Mouse (Mus musculus) embryonic facial prominence, embryonic 13.5 days (tissue): ENCODE results near the gene Sstr4. TPM values are rescaled to one million over a fixed set of nuclear protein-coding genes. Genes with fewer than 3 reads are reported as not detected.

Experiments
- ATAC-seq: fragments of 200-750 bp; cut with Nextera tagmentation; 2 replicates; pipeline ENCODE4 v1.8.0; 2017; ENCODE audit warnings: low read depth; ENCODE audit not compliant: insufficient number of reproducible peaks, insufficient read depth, low FRiP score, low TSS enrichment
- H3K27ac ChIP-seq: fragments of 300-500 bp; sonication (generic); 2 replicates; pipeline ENCODE4 v1.5.1; 2015; ENCODE audit warnings: moderate library complexity, mild to moderate bottlenecking, inconsistent platforms
- H3K27me3 ChIP-seq: fragments of 300-500 bp; sonication (generic); 2 replicates; pipeline ENCODE4 v1.6.1; 2015; ENCODE audit warnings: mild to moderate bottlenecking, inconsistent platforms
- H3K36me3 ChIP-seq: fragments of 300-500 bp; sonication (generic); 2 replicates; pipeline ENCODE4 v1.6.1; 2015; ENCODE audit warnings: mild to moderate bottlenecking, inconsistent platforms
- H3K4me1 ChIP-seq: fragments of 300-500 bp; sonication (generic); 2 replicates; pipeline ENCODE4 v1.6.1; 2015; ENCODE audit warnings: inconsistent platforms
- H3K4me2 ChIP-seq: fragments of 300-500 bp; sonication (generic); 2 replicates; pipeline ENCODE4 v1.6.1; 2015; ENCODE audit warnings: moderate library complexity, mild to moderate bottlenecking, inconsistent platforms
- H3K4me3 ChIP-seq: fragments of 300-500 bp; sonication (generic); 2 replicates; pipeline ENCODE4 v1.5.1; 2015; ENCODE audit warnings: mild to moderate bottlenecking, inconsistent platforms
- H3K9ac ChIP-seq: fragments of 300-500 bp; sonication (generic); 2 replicates; pipeline ENCODE4 v1.6.1; 2015; ENCODE audit warnings: mild to moderate bottlenecking, inconsistent platforms
- H3K9me3 ChIP-seq: fragments of 300-500 bp; sonication (generic); 2 replicates; pipeline ENCODE4 v1.6.1; 2016; ENCODE audit warnings: inconsistent platforms
- WGBS: fragments of 180-500 bp; shearing (Covaris S2); methylation state at CpG from one replicate; pipeline ENCODE4 v1.1.7; 2015; ENCODE audit warnings: mixed read lengths; 5-methylcytosine and 5-hydroxymethylcytosine counted together
- polyA plus RNA-seq: library from polyadenylated mRNA; unstranded; fragments of >200 nt; fragmentation: Nextera tagmentation; extraction: Ambion mirVana; gene quantifications from 2 replicates; pipeline ENCODE4 v1.2.1, GENCODE M21; 2015

Gene Sstr4
- polyA plus RNA-seq, 1 experiment from 2014 or later = 2.0 TPM

DNA sequence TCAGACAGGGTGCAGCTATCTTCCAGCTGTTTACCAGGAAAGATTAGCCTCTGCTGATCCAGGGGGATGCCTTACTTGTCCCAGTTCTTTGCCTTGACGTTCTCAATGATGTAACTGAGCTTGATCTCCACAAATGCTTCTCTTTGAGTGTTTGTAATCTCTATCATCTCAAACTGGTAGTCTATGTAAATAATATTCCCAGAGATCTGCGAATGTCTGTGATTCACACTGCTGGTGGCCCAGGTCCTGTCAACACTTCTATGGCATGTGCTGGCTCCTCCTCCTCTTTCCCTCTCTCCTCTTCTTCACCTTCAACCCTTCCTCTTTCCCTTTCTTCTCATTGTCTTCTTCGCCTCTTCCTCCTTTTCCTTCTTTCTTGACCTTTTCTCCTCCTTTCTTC, 24.0 kb downstream of the Sstr4 start:
- no peak overlapping the region for H3K27ac ChIP-seq
- no peak overlapping the region for H3K4me2 ChIP-seq
- 70% methylated on average over 3 of the region's 3 CpGs for WGBS
- H3K9ac ChIP-seq = no peak overlapping the region
- no peaks in the 10 kb centered on the region for H3K36me3 ChIP-seq
- no peaks in the 10 kb centered on the region for H3K27me3 ChIP-seq
- no peaks in the 10 kb centered on the region for H3K9me3 ChIP-seq
- H3K4me1 ChIP-seq = no peaks in the 10 kb centered on the region; the same call in 1 of the 2 replicates
- no peak for ATAC-seq
- H3K4me3 ChIP-seq = no peak overlapping the region

DNA sequence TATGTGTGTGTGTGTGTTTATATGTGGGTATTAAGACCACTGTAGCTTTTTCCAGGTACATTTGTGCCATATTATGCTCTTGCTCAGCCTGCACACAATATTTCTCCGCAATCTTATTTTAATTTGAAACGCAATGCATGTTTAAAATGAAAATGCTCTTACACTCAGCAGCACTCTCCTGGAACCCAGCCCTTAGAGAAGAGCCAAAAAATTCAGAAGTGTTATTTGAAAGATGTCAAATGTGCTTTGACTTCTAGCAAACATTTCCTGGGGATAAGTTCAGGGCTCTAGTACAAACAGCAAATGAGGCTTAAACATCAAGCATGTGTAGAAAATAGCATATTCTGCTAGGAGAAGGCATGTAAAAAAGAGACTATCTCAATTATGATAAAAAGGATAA, 24.6 kb downstream of the Sstr4 start:
- ATAC-seq = no peak
- Histone ChIP-seq H3K4me1 (no peaks in the 10 kb centered on the region; the same call in 1 of the 2 replicates), H3K4me3 (no peak overlapping the region), H3K4me2 (no peak overlapping the region), H3K9ac (no peak overlapping the region), H3K9me3 (no peaks in the 10 kb centered on the region), H3K27ac (no peak overlapping the region), H3K36me3 (no peaks in the 10 kb centered on the region), H3K27me3 (no peaks in the 10 kb centered on the region)
- WGBS = 85% methylated on average over 2 of the region's 2 CpGs

DNA sequence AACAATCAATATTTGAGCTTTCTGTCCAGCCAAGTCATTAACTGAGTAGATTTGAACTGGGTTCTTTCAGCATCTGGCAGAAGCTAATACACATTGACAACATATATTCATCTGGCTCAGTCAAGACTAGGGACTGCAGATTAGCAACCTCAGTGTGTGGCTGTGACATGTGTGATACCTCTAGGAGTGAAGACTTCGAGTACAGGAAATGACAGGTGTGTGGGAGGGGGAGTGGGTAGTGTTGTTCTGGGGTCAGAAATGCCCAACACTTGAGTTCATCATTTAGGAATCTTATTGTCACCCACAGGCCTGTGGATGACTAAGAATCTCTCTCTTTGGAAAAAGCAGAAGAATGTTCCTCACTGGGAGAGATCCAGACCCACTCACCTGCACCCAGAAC, 26.0 kb downstream of the Sstr4 start:
- no peaks in the 10 kb centered on the region; the same call in 1 of the 2 replicates for H3K4me1 ChIP-seq
- no peaks in the 10 kb centered on the region for H3K27me3 ChIP-seq
- WGBS = 56% methylated on average over 1 of the region's 1 CpGs
- H3K27ac ChIP-seq = no peak overlapping the region
- H3K4me2 ChIP-seq = no peak overlapping the region
- no peaks in the 10 kb centered on the region for H3K36me3 ChIP-seq
- ATAC-seq = no peak
- no peak overlapping the region for H3K4me3 ChIP-seq
- H3K9ac ChIP-seq = no peak overlapping the region
- no peaks in the 10 kb centered on the region for H3K9me3 ChIP-seq

DNA sequence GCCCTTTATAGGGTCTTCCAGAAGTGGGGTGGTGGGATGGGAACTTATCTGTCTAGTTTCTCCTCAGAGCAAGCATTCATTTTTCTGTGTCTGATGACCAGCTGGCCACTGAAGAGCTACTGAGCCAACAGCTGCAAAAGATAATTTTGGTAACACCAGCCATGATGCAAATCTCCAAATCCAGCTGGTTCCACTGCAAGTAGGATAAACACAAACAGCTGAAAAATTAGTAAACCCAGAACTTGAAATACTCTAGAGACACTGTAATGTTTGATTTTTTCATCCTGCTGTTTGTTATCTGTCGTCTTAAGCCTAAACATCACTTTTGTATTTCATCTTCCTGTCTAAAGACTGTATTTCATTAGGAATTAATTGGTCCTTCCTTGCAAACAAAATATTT, 26.6 kb downstream of the Sstr4 start:
- Histone ChIP-seq H3K9me3 (no peaks in the 10 kb centered on the region), H3K36me3 (no peaks in the 10 kb centered on the region), H3K4me3 (no peak overlapping the region), H3K27ac (no peak overlapping the region), H3K4me2 (no peak overlapping the region), H3K4me1 (no peaks in the 10 kb centered on the region; the same call in 1 of the 2 replicates), H3K9ac (no peak overlapping the region), H3K27me3 (no peaks in the 10 kb centered on the region)
- no peak for ATAC-seq
- 29% methylated on average over 1 of the region's 1 CpGs for WGBS

DNA sequence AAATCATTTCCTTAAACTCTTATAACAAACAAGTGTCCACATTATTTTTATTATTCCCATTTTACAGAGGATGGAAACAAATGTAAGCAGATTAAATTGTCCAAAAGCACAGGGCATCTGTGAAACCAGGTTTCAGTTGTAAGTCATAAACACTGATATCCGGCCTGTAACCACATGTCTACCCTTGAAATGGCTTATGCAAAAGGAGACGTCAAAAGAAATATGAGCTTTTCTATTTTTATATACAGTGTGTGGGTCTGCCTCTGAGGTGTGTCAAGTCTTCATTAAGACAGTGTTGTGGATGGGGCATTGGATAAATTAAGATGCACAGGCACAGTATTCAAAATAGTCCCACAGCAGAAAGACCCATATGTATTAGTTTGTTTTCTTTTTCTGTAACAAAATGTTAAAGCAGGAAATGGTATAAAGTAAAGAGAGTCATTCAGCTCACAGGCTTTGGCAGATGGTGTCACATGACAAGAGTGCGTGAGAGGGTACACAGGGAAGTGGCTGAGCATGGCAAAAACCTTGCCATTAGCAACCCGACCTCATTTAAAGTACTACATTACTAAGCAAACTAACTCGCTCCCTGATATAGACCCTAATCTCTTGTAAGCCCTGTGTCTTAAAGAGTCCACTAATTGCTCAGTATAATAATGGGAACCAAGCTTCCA, 30.7 kb downstream of the Sstr4 start:
- Histone ChIP-seq H3K4me3 (no peak overlapping the region), H3K4me1 (no peaks in the 10 kb centered on the region; the same call in 1 of the 2 replicates), H3K9me3 (no peaks in the 10 kb centered on the region), H3K9ac (no peak overlapping the region), H3K4me2 (no peak overlapping the region), H3K27me3 (no peaks in the 10 kb centered on the region), H3K36me3 (no peaks in the 10 kb centered on the region), H3K27ac (no peak overlapping the region)
- ATAC-seq = no peak
- WGBS = 65% methylated on average over 5 of the region's 5 CpGs

DNA sequence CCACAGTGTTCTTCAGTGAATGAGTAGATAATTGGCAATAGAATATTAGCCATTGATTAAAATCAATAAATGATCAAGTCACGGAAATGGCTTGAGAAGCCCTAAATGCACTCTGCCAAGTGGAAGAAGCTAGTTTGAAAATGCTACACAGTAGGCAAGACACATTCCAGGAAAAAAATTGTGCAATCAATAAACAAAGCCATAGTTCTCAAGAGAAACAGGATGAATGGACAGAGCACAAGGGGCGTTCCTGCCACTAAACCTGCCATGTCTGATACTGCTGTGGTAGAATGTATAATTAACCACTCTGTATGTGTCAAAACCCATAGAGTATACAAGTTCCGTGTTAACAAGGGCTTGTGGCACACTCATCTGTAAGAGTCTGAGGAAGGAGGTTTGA, 32.4 kb downstream of the Sstr4 start:
- no peaks in the 10 kb centered on the region for H3K4me1 ChIP-seq
- H3K9ac ChIP-seq = no peak overlapping the region
- no peak for ATAC-seq
- WGBS = 87% methylated on average over 3 of the region's 3 CpGs
- H3K27ac ChIP-seq = no peak overlapping the region
- H3K27me3 ChIP-seq = no peaks in the 10 kb centered on the region
- no peak overlapping the region for H3K4me3 ChIP-seq
- no peak overlapping the region for H3K4me2 ChIP-seq
- H3K36me3 ChIP-seq = no peaks in the 10 kb centered on the region
- H3K9me3 ChIP-seq = no peaks in the 10 kb centered on the region

DNA sequence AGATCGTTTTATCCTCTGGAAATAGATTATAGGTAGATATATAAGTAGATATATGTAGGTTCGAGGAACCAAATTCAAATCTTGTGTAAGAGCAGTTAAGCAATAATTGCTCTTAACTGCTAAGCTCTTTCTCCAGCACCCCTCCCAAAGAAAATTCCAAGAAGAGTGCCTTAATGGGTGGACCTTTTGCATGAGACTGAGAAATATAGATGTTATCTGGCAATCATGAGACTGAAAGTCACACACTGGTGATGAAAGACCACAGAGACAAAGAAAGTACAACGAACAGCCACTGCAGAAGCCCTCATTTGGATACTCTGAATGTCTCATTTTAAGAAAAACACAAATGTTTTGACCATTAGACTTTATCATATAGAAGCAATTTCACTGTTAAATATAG, 33.4 kb downstream of the Sstr4 start:
- no peak overlapping the region for H3K4me2 ChIP-seq
- no peak overlapping the region for H3K27ac ChIP-seq
- H3K36me3 ChIP-seq = no peaks in the 10 kb centered on the region
- 79% methylated on average over 3 of the region's 3 CpGs for WGBS
- H3K9me3 ChIP-seq = no peaks in the 10 kb centered on the region
- ATAC-seq = no peak
- H3K4me3 ChIP-seq = no peak overlapping the region
- no peaks in the 10 kb centered on the region for H3K4me1 ChIP-seq
- no peak overlapping the region for H3K9ac ChIP-seq
- no peaks in the 10 kb centered on the region for H3K27me3 ChIP-seq

DNA sequence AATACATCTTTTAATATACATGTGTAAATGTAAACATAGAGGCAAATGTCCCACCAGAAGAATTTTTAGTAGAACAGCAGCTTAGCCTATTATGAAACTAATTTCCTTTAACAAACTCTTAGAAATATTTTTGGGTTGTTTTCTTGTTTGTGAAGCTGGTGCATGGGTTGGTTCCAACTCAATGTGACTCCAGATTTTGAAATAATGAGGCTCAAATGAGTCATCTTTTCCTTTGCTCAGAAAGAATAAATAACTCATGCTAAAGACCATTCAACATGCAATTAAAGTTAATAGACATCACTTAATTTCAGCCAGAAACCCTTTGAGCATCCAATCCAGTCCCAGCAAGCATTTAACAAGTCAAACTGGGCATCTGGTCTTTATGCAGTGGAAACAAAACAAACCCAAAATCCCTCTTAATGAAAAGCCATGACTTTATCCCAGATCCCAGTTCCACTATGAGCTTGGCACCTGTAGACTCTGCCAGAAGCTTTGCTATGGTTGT, 33.9 kb downstream of the Sstr4 start:
- H3K4me2 ChIP-seq = no peak overlapping the region
- no peak overlapping the region for H3K9ac ChIP-seq
- no peaks in the 10 kb centered on the region for H3K36me3 ChIP-seq
- H3K27ac ChIP-seq = no peak overlapping the region
- H3K4me1 ChIP-seq = no peaks in the 10 kb centered on the region
- H3K4me3 ChIP-seq = no peak overlapping the region
- no peaks in the 10 kb centered on the region for H3K27me3 ChIP-seq
- H3K9me3 ChIP-seq = no peaks in the 10 kb centered on the region
- ATAC-seq = no peak

DNA sequence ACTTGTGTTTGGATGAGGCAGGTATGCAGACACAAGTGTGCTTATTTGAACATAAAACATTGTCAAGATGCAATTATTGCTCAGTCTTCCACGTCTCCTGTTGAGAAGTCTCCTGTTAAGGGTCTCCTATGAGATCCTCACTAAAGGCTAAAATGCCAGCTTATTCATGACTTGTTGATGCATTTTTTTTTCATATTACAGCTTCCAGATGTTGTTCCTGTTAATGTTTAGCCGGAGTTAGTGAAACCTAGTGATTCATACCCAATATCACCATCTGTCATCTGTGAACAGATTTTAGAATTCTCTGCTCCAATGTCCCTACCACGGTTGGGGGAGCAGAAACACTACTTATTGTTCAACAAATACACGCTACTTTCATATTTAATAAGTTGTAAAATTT, 35.8 kb downstream of the Sstr4 start:
- Histone ChIP-seq H3K4me3 (no peak overlapping the region), H3K27ac (no peak overlapping the region), H3K9ac (no peak overlapping the region), H3K9me3 (no peaks in the 10 kb centered on the region), H3K27me3 (no peaks in the 10 kb centered on the region), H3K36me3 (no peaks in the 10 kb centered on the region), H3K4me2 (no peak overlapping the region), H3K4me1 (no peaks in the 10 kb centered on the region)
- no peak for ATAC-seq
- 40% methylated on average over 4 of the region's 4 CpGs for WGBS

DNA sequence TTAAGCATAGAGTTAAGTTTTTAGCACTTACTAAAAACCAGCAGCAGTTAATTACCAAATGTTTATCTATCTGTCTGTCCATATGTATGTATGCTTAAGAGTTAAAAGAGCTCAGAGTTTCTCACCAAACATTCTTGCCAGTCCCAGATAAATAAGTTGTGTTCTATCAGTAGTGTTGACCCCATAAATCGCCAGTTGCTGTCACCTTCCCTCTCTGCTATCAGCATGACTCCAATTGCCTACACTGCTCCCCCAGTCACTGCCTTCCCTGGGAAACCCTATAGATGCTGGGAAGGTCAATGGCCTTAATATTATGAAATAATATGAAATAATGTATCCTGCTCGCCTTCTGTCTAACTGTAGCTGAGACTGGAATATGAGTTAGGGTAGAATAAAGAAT, 37.2 kb downstream of the Sstr4 start:
- WGBS = 76% methylated on average over 2 of the region's 2 CpGs
- no peaks in the 10 kb centered on the region for H3K9me3 ChIP-seq
- no peaks in the 10 kb centered on the region for H3K4me1 ChIP-seq
- H3K9ac ChIP-seq = no peak overlapping the region
- no peak for ATAC-seq
- no peaks in the 10 kb centered on the region for H3K36me3 ChIP-seq
- H3K4me2 ChIP-seq = no peak overlapping the region
- H3K4me3 ChIP-seq = no peak overlapping the region
- no peaks in the 10 kb centered on the region for H3K27me3 ChIP-seq
- no peak overlapping the region for H3K27ac ChIP-seq

DNA sequence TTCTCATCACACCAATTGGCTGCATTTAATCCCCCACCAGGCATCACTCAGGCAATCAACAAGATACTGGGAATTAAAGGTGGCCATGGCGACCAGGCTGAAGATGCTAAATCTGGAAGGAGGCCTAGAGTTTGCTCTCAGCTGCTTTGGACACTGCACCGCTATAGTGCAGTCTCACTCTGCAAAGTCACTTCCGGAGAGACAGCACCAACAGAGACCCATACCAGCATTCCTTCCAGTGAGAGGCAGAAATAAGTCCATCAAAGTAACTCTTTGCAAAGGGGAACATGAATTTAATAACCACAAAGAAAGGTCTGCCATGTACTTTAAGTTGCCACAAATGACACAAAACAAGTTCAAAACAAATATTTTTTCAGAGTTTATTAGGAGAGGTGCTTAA, 41.1 kb downstream of the Sstr4 start:
- H3K9ac ChIP-seq = no peak overlapping the region
- H3K4me3 ChIP-seq = no peak overlapping the region
- H3K36me3 ChIP-seq = no peaks in the 10 kb centered on the region
- no peak overlapping the region for H3K4me2 ChIP-seq
- H3K4me1 ChIP-seq = no peaks in the 10 kb centered on the region
- ATAC-seq = no peak
- no peaks in the 10 kb centered on the region for H3K27me3 ChIP-seq
- no peaks in the 10 kb centered on the region for H3K9me3 ChIP-seq
- no peak overlapping the region for H3K27ac ChIP-seq
- 53% methylated on average over 3 of the region's 3 CpGs for WGBS

DNA sequence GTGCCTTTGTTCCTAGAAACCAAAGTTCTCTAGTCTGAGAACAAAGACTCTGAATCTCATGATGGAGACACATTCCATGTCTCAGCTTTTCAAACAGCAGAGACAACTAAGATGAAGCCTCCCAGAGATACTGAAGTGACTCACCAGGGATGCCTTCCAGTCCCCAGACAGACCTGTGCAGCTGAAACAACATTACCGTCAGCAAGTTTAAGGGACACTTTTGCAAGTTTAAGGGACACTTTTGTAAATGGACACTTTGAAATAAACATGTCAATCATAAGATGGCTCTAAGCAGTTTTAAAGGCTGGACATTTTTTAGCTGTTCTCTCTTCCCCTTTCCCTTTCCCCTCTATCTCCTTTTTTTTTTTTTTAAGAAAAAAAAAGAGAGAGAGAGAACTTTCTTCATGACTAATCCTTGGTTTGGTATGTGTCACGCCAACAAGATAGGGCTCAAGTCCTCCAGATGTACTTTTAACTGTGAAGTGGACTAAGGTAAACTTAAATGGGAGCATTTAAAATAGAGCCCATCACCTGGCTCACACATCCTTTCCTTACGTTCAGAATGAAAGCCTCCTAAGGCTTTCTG, 44.6 kb downstream of the Sstr4 start:
- no peak overlapping the region for H3K4me3 ChIP-seq

More for the DNA sequence above, 44.6 kb downstream of the Sstr4 start:
- H3K4me2 ChIP-seq = no peak overlapping the region
- 51% methylated on average over 3 of the region's 3 CpGs for WGBS
- no peaks in the 10 kb centered on the region for H3K9me3 ChIP-seq
- no peaks in the 10 kb centered on the region for H3K4me1 ChIP-seq
- no peak for ATAC-seq
- no peaks in the 10 kb centered on the region for H3K36me3 ChIP-seq
- no peaks in the 10 kb centered on the region; the same call in 1 of the 2 replicates for H3K27me3 ChIP-seq
- no peak overlapping the region for H3K9ac ChIP-seq
- no peak overlapping the region for H3K27ac ChIP-seq
